ENCODE assay signal across 20 mouse cellular contexts in genomic region chr16:7560841-7561240, GRCm38 (mm10).
A peak's percentile ranks its signal among the peaks of the same experiment; 100 is the strongest.
DNase-seq lines count a peak whose midpoint lies in the region; ATAC-seq and TF ChIP-seq lines count a peak whose summit lies in the region.
"Had no signal": no experiment of that assay in that cellular context is flagged by ENCODE, and none has a peak within 500 bp of the region (broad histone marks: within the 10 kb centered on the region; RNA-seq: fewer than 3 reads in every experiment).

No protein-coding gene starts in this region.

- no peaks in the 10 kb centered on the region for H3K4me1 ChIP-seq in heart, embryonic 12.5 days (replicated peaks)
- H3K4me1 ChIP-seq in bone marrow macrophage, adult 2 months (ENCODE audit: control insufficient read depth, insufficient read depth, low read length): peaks cover 32% of the 10 kb centered on the region
- no peaks in the 10 kb centered on the region for H3K4me1 ChIP-seq in forebrain, postnatal 0 days (ENCODE audit: insufficient read depth)
- H3K4me1 ChIP-seq: forebrain, embryonic 12.5 days; heart, embryonic 15.5 days; hindbrain, embryonic 15.5 days; liver, embryonic 15.5 days; midbrain, embryonic 13.5 days; stomach, embryonic 15.5 days had no signal

- peaks cover 1% of the 10 kb centered on the region; the same call in 1 of the 2 replicates for H3K9me3 ChIP-seq in heart, embryonic 12.5 days (replicated peaks)
- no peaks in the 10 kb centered on the region for H3K9me3 ChIP-seq in forebrain, postnatal 0 days (ENCODE audit: low read length)
- H3K9me3 ChIP-seq: forebrain, embryonic 12.5 days; heart, embryonic 15.5 days; hindbrain, embryonic 15.5 days; liver, embryonic 15.5 days; midbrain, embryonic 13.5 days; stomach, embryonic 15.5 days had no signal

- TF ChIP-seq CTCF in bone marrow macrophage, adult 2 months (IDR thresholded peaks at IDR 0.05; ENCODE audit: low read depth, low read length): no peak
- TF ChIP-seq CTCF in forebrain, postnatal 0 days (IDR thresholded peaks at IDR 0.05; ENCODE audit: low read depth): no peak

- no peaks in the 10 kb centered on the region for H3K27me3 ChIP-seq in heart, embryonic 12.5 days (replicated peaks)
- no peaks in the 10 kb centered on the region; the same call in 1 of the 2 replicates for H3K27me3 ChIP-seq in forebrain, postnatal 0 days (ENCODE audit: insufficient read depth, low read length)
- H3K27me3 ChIP-seq: CH12.LX; forebrain, embryonic 12.5 days; heart, embryonic 15.5 days; hindbrain, embryonic 15.5 days; liver, embryonic 15.5 days; midbrain, embryonic 13.5 days; stomach, embryonic 15.5 days had no signal

- 66% methylated on average over 2 of the region's 2 CpGs for WGBS in heart, embryonic 12.5 days
- WGBS in forebrain, postnatal 0 days: 72% methylated on average over 2 of the region's 2 CpGs

- no peak overlapping the region for H3K27ac ChIP-seq in heart, embryonic 12.5 days (ENCODE audit: poor library complexity, severe bottlenecking)
- peak overlapping the region; percentile 2 for H3K27ac ChIP-seq in bone marrow macrophage, adult 2 months (ENCODE audit: insufficient read depth, low read depth, low read length)
- no peak overlapping the region for H3K27ac ChIP-seq in forebrain, postnatal 0 days (ENCODE audit: low read depth, low read length)
- H3K27ac ChIP-seq: forebrain, embryonic 12.5 days; heart, embryonic 15.5 days; hindbrain, embryonic 15.5 days; liver, embryonic 15.5 days; midbrain, embryonic 13.5 days; stomach, embryonic 15.5 days had no signal

- H3K4me3 ChIP-seq in heart, embryonic 12.5 days: no peak overlapping the region
- no peak overlapping the region for H3K4me3 ChIP-seq in bone marrow macrophage, adult 2 months (ENCODE audit: insufficient read depth, low read length)
- no peak overlapping the region for H3K4me3 ChIP-seq in forebrain, postnatal 0 days (ENCODE audit: low read depth, low read length)
- H3K4me3 ChIP-seq: forebrain, embryonic 12.5 days; heart, embryonic 15.5 days; hindbrain, embryonic 15.5 days; liver, embryonic 15.5 days; midbrain, embryonic 13.5 days; myocyte; stomach, embryonic 15.5 days had no signal

- no peak overlapping the region for H3K9ac ChIP-seq in heart, embryonic 12.5 days
- H3K9ac ChIP-seq in forebrain, postnatal 0 days: no peak overlapping the region
- H3K9ac ChIP-seq: forebrain, embryonic 12.5 days; heart, embryonic 15.5 days; hindbrain, embryonic 15.5 days; liver, embryonic 15.5 days; midbrain, embryonic 13.5 days; stomach, embryonic 15.5 days had no signal

- ATAC-seq in heart, embryonic 12.5 days (ENCODE audit: insufficient number of reproducible peaks, low FRiP score): no peak
- ATAC-seq in forebrain, postnatal 0 days: no peak
- ATAC-seq: midbrain, embryonic 13.5 days had no signal

- DNase-seq in heart, adult 18-20 months: peak; percentile 69 to 73
- peak; percentile 25 to 55 for DNase-seq in heart, adult 9 months (ENCODE audit: low spot score in 2 of 2)
- peak; percentile 31 for DNase-seq in lung, postnatal 14 days
- no peak for DNase-seq in forebrain, postnatal 0 days
- DNase-seq in cerebellum, adult 9-11 months: no peak
- no peak for DNase-seq in thymus, postnatal 25 days
- DNase-seq: cerebellum, postnatal 25 days; kidney, adult 11 months; kidney, postnatal 36 days; spleen, adult 18-20 months had no signal

- H3K36me3 ChIP-seq in heart, embryonic 12.5 days: no peaks in the 10 kb centered on the region
- H3K36me3 ChIP-seq in forebrain, postnatal 0 days (ENCODE audit: insufficient read depth): no peaks in the 10 kb centered on the region
- H3K36me3 ChIP-seq: forebrain, embryonic 12.5 days; heart, embryonic 15.5 days; hindbrain, embryonic 15.5 days; liver, embryonic 15.5 days; midbrain, embryonic 13.5 days; stomach, embryonic 15.5 days had no signal

- TF ChIP-seq POLR2A in bone marrow macrophage, adult 2 months (IDR thresholded peaks at IDR 0.05; ENCODE audit: borderline replicate concordance, low read depth, low read length): no peak

- no peak overlapping the region for H3K4me2 ChIP-seq in heart, embryonic 12.5 days
- no peak overlapping the region for H3K4me2 ChIP-seq in forebrain, postnatal 0 days (ENCODE audit: low read depth)
- H3K4me2 ChIP-seq: forebrain, embryonic 12.5 days; heart, embryonic 15.5 days; hindbrain, embryonic 15.5 days; liver, embryonic 15.5 days; midbrain, embryonic 13.5 days; stomach, embryonic 15.5 days had no signal

Comparison
In these comparisons a context has a peak if more than half of its experiments do, and no peak if none do; other contexts are left out.
1. DNase-seq: peak in heart, adult 18-20 months (2 of 2), heart, adult 9 months (2 of 2) and lung, postnatal 14 days (single experiment); none in forebrain, postnatal 0 days (single experiment), cerebellum, adult 9-11 months (single experiment) and thymus, postnatal 25 days (single experiment).